Mouse (Mus musculus) embryo, embryonic 11.5 days (tissue): ENCODE results near the gene Il1f5.
A peak's percentile ranks its signal among the peaks of the same experiment; 100 is the strongest.

Experiments used
- DNase-seq: peaks from one replicate; pipeline ENCODE4 v3.0.0-alpha.2; 2012; ENCODE audit warnings: low read depth, low spot score

Il1f5 gene

GRCm38 (mm10) chr2:24276654-24277053 lies at the start of gene Il1f5:
Gene Il1f5 (plus strand): TSS chr2:24276954.
- DNase-seq = no peak

GRCm38 (mm10) chr2:24227191-24227590 lies 49.6 kb upstream of the Il1f5 start:
- no peak for DNase-seq

DNA sequence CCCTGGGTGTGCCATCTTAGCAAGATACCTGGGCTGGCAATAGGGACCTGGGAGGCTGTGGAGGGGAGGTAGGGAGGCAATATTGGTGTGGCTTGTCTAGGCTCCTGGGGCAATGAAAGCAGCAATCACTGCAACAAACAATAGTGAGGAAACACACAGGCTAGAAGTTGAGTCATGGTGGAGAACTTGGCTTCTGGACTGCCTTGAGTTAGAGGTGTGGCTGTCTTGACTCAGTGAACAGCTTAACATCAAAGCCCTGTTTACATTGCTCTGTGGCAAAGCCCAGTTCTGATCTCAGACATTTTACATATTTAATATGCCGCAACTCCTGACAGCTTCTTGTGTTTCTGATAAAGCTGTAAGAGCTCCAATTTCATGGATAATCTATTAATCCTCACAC lies 9.3 kb upstream of the Il1f5 start:
- DNase-seq = no peak

GRCm38 (mm10) chr2:24273619-24274018 lies 3.1 kb upstream of the Il1f5 start:
- no peak for DNase-seq

DNA sequence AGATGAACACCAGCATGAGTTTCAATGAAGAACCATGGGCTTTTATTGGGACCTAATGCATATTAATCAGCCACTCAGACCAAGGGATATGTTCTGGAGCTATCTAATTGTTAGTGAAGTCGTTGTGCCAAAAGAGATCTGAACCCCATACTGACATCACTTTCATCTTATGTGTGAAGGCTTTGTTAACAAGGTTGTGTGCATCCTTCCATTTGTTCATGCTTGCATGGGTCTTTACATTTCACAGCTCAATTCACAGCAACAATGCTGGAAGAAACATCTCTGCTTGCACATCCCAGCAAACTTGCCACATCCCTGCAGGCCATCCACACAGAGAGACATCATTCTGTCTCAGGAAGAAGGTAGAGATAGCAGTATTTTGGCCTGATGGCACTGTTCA lies 1.6 kb upstream of the Il1f5 start:
- DNase-seq = no peak

GRCm38 (mm10) chr2:24290896-24291295 lies 14.1 kb downstream of the Il1f5 start, which contains the start of gene Il1f10:
Gene Il1f10 (plus strand): TSS chr2:24291196.
- DNase-seq = no peak

GRCm38 (mm10) chr2:24294616-24295015 lies 17.9 kb downstream of the Il1f5 start:
- no peak for DNase-seq

- peak; percentile 47 for DNase-seq
Measured at GRCm38 (mm10) chr2:24296837-24297236, 20.1 kb downstream of the Il1f5 start.

DNA sequence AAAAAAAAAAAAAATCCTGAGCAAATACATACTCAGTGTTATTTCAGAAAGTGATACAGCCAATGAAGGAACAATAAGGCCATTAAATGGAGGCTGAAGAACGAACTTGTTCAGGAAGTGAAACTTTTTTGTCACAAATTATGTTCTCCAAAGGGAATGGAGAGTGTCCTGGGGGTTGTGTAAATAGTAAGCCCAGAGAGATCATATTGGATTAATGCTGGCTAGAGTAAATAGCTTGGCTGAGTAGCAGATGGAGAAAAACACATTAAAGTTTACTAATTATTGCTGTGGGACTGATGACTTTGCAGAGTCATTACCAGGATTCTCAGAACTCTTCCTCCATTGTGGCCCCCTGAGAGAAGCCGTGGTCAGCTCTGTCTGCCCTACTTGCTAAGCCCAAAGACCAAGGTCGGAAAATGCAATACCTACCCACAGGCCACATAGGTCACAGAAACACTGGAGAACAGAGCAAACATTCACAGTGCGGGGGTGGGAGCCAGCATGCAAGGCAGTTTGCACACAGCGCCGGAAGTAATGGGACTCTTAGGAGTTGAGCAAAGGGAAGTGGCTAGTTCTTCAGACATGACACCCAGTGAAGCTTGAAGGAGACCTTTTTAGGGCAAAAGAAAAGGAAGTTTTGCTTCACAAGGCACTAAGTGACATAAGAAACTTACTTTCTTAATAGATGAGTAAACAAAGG lies 34.7 kb downstream of the Il1f5 start:
- DNase-seq = no peak

- DNase-seq = no peak
Measured at GRCm38 (mm10) chr2:24316919-24317318, 40.2 kb downstream of the Il1f5 start.

- DNase-seq = no peak
Measured at GRCm38 (mm10) chr2:24317919-24318598, 41.3 kb downstream of the Il1f5 start.
